Mouse (Mus musculus) spleen, adult 2 months (tissue): Measurements from ENCODE around the gene Rpap3. TPM values are rescaled to one million over a fixed set of nuclear protein-coding genes. Genes with fewer than 3 reads are reported as not detected.
A peak's percentile ranks its signal among the peaks of the same experiment; 100 is the strongest.

Experiments
- DNase-seq, 2 experiments: peaks; one replicate each; pipeline versions ENCODE4 v3.0.0 to v3.0.0-alpha.2; 2012 to 2021; ENCODE audit warnings: low spot score in 2 of 2, low read depth in 1 of 2
- H3K27ac ChIP-seq: fragments of 200-500 bp; 2 replicates; pipeline ENCODE4 v1.5.1; 2012; ENCODE audit warnings: low read length, inconsistent platforms; ENCODE audit not compliant: insufficient read depth
- H3K27me3 ChIP-seq: fragments of 200-500 bp; 2 replicates; pipeline ENCODE4 v1.6.1; 2012; ENCODE audit warnings: mild to moderate bottlenecking, moderate library complexity, low read length, inconsistent platforms; ENCODE audit not compliant: control insufficient read depth, insufficient read depth
- H3K36me3 ChIP-seq: fragments of 200-500 bp; 2 replicates; pipeline ENCODE4 v1.6.1; 2012; ENCODE audit warnings: mild to moderate bottlenecking, low read length, inconsistent platforms; ENCODE audit not compliant: control insufficient read depth, insufficient read depth
- H3K4me1 ChIP-seq: fragments of 200-500 bp; 2 replicates; pipeline ENCODE4 v1.6.1; 2011; ENCODE audit warnings: inconsistent platforms; ENCODE audit not compliant: control insufficient read depth, insufficient read depth, insufficient read length
- H3K4me3 ChIP-seq: fragments of 200-500 bp; 2 replicates; pipeline ENCODE4 v1.5.1; 2011; ENCODE audit warnings: mild to moderate bottlenecking, inconsistent platforms; ENCODE audit not compliant: insufficient read depth, insufficient read length; ENCODE audit errors: extremely low read depth
- CTCF ChIP-seq: fragments of 200-500 bp; IDR thresholded peaks from 2 replicates; pipeline ENCODE4 v1.5.1; 2011; ENCODE audit warnings: mild to moderate bottlenecking, inconsistent platforms; ENCODE audit not compliant: insufficient read depth, insufficient read length, insufficient replicate concordance; ENCODE audit errors: extremely low read depth
- POLR2A ChIP-seq: fragments of 200-500 bp; IDR thresholded peaks from 2 replicates; pipeline ENCODE4 v1.6.1; 2011; ENCODE audit warnings: low read depth, low read length, inconsistent platforms
- WGBS: fragments of 180-500 bp; shearing (Covaris S2); methylation state at CpG from one replicate; pipeline ENCODE4 v1.1.7; 2018; 5-methylcytosine and 5-hydroxymethylcytosine counted together
- polyA plus RNA-seq: library from polyadenylated mRNA; depleted of rRNA; stranded (reverse); fragments of >200 nt; gene quantifications from 2 replicates; pipeline ENCODE4 v1.2.3, GENCODE M21; 2012

Rpap3 gene
- polyA plus RNA-seq, 1 experiment, result 2.1 TPM

DNA sequence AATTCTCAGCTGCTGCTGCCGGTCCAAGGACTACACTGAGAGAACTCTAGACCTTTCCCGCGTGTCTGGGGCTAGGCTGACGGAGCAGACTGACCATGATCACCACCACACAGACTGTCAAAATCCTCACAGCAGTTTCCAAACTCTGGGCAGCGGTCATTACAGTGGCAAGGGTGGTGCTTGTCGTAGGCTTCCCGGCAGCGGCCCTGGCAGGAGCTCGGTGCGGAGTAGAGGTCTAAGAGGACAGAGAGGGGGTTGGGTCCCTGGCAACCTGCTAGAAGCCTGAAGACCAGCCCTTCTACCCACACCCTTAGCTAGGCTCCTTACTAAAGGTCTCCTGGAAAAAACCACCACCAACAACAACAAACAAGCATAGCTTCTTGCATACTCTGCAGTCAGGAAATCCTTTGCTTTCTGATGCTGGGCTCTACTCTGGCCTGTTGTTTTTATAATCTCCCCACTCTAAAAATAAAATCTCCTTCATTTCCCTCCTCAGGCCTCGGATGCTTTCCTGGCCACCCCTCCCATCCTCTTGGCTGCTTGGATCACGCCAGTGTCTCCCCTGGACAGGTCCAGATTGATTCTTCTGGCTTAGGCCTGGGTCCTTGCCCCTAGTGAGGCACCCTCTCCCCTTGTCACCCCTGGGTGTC lies 14.5 kb upstream of the Rpap3 start:
- WGBS, result 87% methylated on average over 12 of the region's 12 CpGs
- no peaks in the 10 kb centered on the region for H3K36me3 ChIP-seq
- H3K4me3 ChIP-seq, result no peak overlapping the region
- no peaks in the 10 kb centered on the region for H3K27me3 ChIP-seq
- peak overlapping the region; percentile 70 for H3K27ac ChIP-seq
- peaks cover 19% of the 10 kb centered on the region; the same call in 1 of the 2 replicates for H3K4me1 ChIP-seq
- DNase-seq, result no peak
- no peak for TF ChIP-seq POLR2A
- no peak for TF ChIP-seq CTCF

DNA sequence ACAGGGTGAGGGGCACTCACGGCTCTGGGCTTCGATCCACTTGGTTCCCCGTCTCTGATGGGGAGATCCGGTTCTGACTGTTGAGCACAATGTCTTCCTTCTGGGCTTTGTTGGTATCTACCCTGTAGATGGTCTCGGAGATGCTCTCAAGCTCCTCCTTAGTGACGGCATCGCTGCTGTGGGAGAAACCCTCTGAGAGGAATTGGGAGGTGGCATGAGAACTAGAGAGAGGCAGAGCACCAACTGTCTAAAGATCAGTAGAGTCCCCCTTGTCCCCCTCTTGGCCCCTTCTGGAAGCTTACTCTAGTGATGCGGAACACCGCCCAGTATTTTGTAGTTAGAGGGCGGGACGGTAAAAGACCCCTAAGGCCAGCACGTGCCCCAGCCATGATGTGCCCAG lies 13.9 kb upstream of the Rpap3 start:
- no peak for TF ChIP-seq POLR2A
- TF ChIP-seq CTCF, result no peak
- no peaks in the 10 kb centered on the region for H3K27me3 ChIP-seq
- H3K4me3 ChIP-seq, result no peak overlapping the region
- DNase-seq, result no peak
- WGBS, result 84% methylated on average over 12 of the region's 12 CpGs
- H3K36me3 ChIP-seq, result no peaks in the 10 kb centered on the region
- peaks cover 19% of the 10 kb centered on the region; the same call in 1 of the 2 replicates for H3K4me1 ChIP-seq
- H3K27ac ChIP-seq, result peak overlapping the region; percentile 45; the same call in 1 of the 2 replicates

- DNase-seq, result no peak
- H3K27ac ChIP-seq, result no peak overlapping the region
- H3K4me3 ChIP-seq, result no peak overlapping the region
- H3K36me3 ChIP-seq, result no peaks in the 10 kb centered on the region
- H3K4me1 ChIP-seq, result peaks cover 19% of the 10 kb centered on the region; the same call in 1 of the 2 replicates
- WGBS, result 87% methylated on average over 8 of the region's 8 CpGs
- no peaks in the 10 kb centered on the region for H3K27me3 ChIP-seq
- TF ChIP-seq CTCF (no peak), POLR2A (no peak)
Observed at GRCm38 (mm10) chr15:97718535-97719155, 13.0 kb upstream of the Rpap3 start.

DNA sequence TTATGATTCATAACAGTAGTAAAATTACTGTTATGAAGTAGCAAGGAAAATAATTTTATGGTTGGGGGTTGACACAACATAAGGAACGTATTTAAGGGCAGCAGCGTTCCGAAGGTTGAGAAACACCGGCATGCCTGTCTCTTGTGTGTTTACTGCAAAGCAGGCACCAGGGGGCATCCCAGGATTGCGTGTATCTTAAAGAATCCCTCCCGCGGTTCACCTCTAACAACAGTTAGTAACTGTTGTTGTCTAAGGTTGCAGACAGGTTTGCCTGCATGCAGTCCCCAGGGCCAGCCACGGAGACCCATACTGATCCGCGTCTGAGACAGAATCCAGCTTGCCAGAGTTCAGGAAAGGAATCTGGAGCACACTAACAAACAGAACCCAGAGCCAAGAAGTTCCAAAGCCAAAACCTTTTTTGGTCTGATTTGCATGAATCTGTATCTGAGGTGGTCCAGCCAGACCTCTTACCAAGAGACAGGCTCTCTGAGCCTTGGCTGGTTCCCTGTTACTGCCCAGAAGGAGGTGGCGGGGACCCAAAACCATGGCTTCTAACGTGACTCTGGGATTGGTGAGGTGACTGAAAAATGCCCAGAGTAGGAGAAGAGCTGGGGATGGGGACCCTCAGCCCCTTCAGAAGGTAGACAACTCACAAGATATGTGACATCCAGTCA lies 12.4 kb upstream of the Rpap3 start:
- no peak overlapping the region for H3K27ac ChIP-seq
- H3K4me3 ChIP-seq, result no peak overlapping the region
- no peaks in the 10 kb centered on the region for H3K36me3 ChIP-seq
- H3K27me3 ChIP-seq, result no peaks in the 10 kb centered on the region
- 22% methylated on average over 12 of the region's 12 CpGs for WGBS
- peaks cover 19% of the 10 kb centered on the region; the same call in 1 of the 2 replicates for H3K4me1 ChIP-seq
- peak; percentile 58 to 64 for DNase-seq
- TF ChIP-seq POLR2A, result no peak
- peak; percentile 86 for TF ChIP-seq CTCF

- no peak for DNase-seq
- Histone ChIP-seq H3K36me3 (no peaks in the 10 kb centered on the region), H3K4me1 (peaks cover 19% of the 10 kb centered on the region; the same call in 1 of the 2 replicates), H3K27ac (no peak overlapping the region), H3K4me3 (no peak overlapping the region), H3K27me3 (no peaks in the 10 kb centered on the region)
- no peak for TF ChIP-seq POLR2A
- TF ChIP-seq CTCF, result no peak
- WGBS, result 85% methylated on average over 11 of the region's 11 CpGs
Observed at GRCm38 (mm10) chr15:97716782-97717181, 11.2 kb upstream of the Rpap3 start.

GRCm38 (mm10) chr15:97715734-97716133 lies 10.1 kb upstream of the Rpap3 start:
- no peaks in the 10 kb centered on the region for H3K36me3 ChIP-seq
- H3K27me3 ChIP-seq, result no peaks in the 10 kb centered on the region
- H3K4me3 ChIP-seq, result no peak overlapping the region
- peaks cover 10% of the 10 kb centered on the region; the same call in 1 of the 2 replicates for H3K4me1 ChIP-seq
- no peak for TF ChIP-seq CTCF
- TF ChIP-seq POLR2A, result no peak
- no peak for DNase-seq
- H3K27ac ChIP-seq, result no peak overlapping the region
- WGBS, result 97% methylated on average over 1 of the region's 1 CpGs

DNA sequence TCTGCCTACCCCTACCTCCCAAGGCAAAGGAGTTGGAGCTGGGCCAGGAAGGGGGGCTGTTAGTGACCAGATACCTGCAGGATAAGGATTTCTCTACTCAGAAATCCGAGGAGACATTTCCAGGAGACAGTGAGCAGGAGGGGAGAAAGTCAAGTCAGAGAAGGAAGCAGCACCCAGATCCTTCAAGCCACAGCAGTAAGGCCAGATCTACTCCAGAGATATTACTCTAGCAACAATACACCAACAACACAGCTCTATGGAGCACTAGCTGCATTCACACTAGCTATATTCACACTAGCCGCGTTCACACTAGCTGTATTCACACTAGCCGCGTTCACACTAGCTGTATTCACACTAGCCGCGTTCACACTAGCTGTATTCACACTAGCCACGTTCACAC lies 9.5 kb upstream of the Rpap3 start:
- no peaks in the 10 kb centered on the region for H3K36me3 ChIP-seq
- WGBS, result 93% methylated on average over 8 of the region's 8 CpGs
- no peak overlapping the region for H3K4me3 ChIP-seq
- H3K27ac ChIP-seq, result no peak overlapping the region
- peaks cover 4% of the 10 kb centered on the region; the same call in 1 of the 2 replicates for H3K4me1 ChIP-seq
- TF ChIP-seq CTCF, result no peak
- no peaks in the 10 kb centered on the region for H3K27me3 ChIP-seq
- DNase-seq, result no peak
